Mouse (Mus musculus) macrophage (primary cell): ENCODE measurements around the gene Gpx5. TPM values are rescaled to one million over a fixed set of nuclear protein-coding genes. Genes with fewer than 3 reads are reported as not detected.

Experiments
- H3K27ac ChIP-seq: fragments of 350-480 bp; formaldehyde crosslinking; 2 replicates; pipeline ENCODE4 v1.9.0; 2021
- H3K36me3 ChIP-seq: fragments of 350-480 bp; formaldehyde crosslinking; 2 replicates; pipeline ENCODE4 v1.9.0; 2021; ENCODE audit errors: inconsistent target
- H3K4me3 ChIP-seq: fragments of 350-480 bp; formaldehyde crosslinking; 2 replicates; pipeline ENCODE4 v1.9.0; 2021; ENCODE audit errors: inconsistent target
- H3K79me2 ChIP-seq: fragments of 350-480 bp; formaldehyde crosslinking; 2 replicates; pipeline ENCODE4 v1.9.0; 2021; ENCODE audit errors: inconsistent target
- WGBS: methylation state at CpG from one replicate; pipeline ENCODE4 v1.1.7; 2026; ENCODE audit warnings: inconsistent platforms; ENCODE audit not compliant: missing documents; 5-methylcytosine and 5-hydroxymethylcytosine counted together
- polyA plus RNA-seq: library from polyadenylated mRNA; stranded (reverse); fragments of 250-400 nt; gene quantifications from 3 replicates; pipeline ENCODE4 v1.2.4, GENCODE M21; 2018; ENCODE audit warnings: inconsistent platforms
- total RNA-seq, 78 experiments: library from RNA; depleted of rRNA; stranded (reverse); fragments of 250-400 nt; gene quantifications; 1 replicate in 9 of 78; 2 replicates in 24 of 78; 3 replicates in 43 of 78; 4 replicates in 2 of 78; pipeline ENCODE4 v1.2.4; 2018; ENCODE audit warnings: inconsistent platforms in 56 of 78

The Gpx5 gene
- total RNA-seq (2018; cell fraction: chromatin; rRNA removed) = not detected
- not detected for total RNA-seq (2018; cell fraction: cytosol; rRNA removed)
- not detected for total RNA-seq (2018; cell fraction: nucleus; rRNA removed)
- not detected in 3 replicates for polyA plus RNA-seq

DNA sequence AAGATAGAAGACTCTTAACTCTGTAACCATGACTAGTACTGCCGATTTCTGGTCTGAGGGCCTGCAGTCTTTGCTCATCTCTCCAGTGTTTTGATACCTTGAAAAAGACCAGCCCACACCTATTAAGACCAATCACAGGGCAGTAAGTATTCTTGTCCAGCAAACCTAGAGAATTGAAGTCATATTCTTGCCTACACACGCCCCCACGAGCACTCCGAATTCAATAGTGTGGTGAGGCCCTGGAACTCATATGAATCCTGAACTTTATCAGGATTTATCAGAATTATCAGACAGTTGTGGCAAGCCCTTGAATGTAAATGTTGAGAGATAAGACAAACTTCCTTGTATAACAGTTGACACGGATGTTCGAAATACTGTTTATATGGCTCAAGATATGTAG is at the start of gene Gpx5:
Gpx5 (minus strand) TSS at position 101 of the 400 bp plus-strand sequence.
- Histone ChIP-seq H3K36me3 (no peaks in the 10 kb centered on the region), H3K4me3 (no peak within 1 kb of the TSS), H3K79me2 (no peaks in the 10 kb centered on the region), H3K27ac (no peak within 1 kb of the TSS)
- 91% methylated on average over 6 of the region's 6 CpGs for WGBS

DNA sequence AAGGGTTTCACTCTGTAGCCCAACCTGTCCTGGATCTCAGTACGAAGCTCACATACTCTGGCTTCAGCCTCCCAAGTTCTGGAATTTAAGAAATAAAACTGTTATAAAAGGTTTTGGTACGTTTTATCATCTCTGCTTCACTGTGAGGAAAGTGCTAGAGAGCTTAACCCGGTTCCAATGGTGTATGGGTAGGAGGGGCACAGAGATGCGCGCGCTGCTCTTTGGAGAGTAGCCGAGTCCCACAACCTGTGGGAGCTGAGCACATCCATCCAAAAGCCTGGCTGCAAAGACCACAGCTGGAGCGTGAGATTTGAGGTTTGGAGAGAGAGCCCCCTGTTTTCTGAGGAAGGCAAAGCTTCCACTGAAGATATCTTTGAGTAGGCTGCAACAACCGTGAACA is 34.9 kb upstream of the Gpx5 start:
- H3K4me3 ChIP-seq = no peak overlapping the region
- 12% methylated on average over 9 of the region's 9 CpGs for WGBS

DNA sequence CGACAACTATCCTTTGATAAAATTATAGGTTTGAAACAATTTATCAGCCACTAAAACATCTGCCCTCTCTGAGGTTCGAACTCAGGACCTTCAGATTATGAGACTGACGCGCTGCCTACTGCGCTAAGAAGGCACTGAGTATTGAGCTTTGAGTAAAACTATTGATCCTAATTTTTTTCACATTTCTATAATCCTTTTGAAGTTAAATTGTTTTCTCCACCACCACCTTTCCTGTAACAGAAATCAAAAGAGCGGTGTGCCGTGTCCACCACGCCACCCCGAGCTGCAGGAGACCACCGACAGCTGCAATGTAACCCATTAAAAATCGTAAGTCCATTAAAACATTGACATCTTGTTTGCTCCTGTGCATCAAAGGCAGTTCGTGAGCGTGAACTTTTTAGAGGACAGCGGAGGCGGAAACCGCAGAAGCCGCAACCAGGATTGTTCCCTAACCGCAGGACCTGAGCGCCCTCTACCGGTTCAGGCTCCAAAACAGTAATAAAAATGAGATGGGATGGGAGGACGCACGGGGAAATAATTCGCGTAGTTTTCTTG is 34.2 kb upstream of the Gpx5 start:
- Histone ChIP-seq H3K36me3 (no peaks in the 10 kb centered on the region), H3K27ac (no peak overlapping the region), H3K4me3 (no peak overlapping the region), H3K79me2 (no peaks in the 10 kb centered on the region)
- WGBS = under 1% methylated on average over 24 of the region's 24 CpGs

More for the DNA sequence above, 34.9 kb upstream of the Gpx5 start:
- Histone ChIP-seq H3K36me3 (no peaks in the 10 kb centered on the region), H3K27ac (no peak overlapping the region), H3K79me2 (no peaks in the 10 kb centered on the region)

DNA sequence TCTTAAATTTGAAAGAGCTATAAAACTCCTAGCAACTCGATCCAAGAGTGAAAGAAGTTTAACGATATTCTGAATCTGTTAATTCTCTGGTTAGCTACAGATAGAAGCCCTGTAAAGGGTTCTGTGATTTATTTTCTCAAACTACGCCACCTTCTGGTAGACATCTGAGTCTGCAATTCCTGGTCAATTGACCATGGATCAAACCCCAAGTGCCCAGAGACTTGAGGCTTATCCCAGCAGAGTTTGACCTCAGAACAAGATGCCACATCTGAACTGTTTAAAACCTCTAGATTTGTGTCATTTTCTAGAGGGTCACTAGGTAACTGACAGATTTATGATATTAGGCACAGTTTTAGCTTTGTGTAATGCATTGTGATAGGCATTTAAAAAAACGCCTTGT is 33.7 kb upstream of the Gpx5 start:
- H3K27ac ChIP-seq = no peak overlapping the region
- no peaks in the 10 kb centered on the region for H3K79me2 ChIP-seq
- no peaks in the 10 kb centered on the region for H3K36me3 ChIP-seq
- WGBS = 4% methylated on average over 4 of the region's 4 CpGs
- no peak overlapping the region for H3K4me3 ChIP-seq

DNA sequence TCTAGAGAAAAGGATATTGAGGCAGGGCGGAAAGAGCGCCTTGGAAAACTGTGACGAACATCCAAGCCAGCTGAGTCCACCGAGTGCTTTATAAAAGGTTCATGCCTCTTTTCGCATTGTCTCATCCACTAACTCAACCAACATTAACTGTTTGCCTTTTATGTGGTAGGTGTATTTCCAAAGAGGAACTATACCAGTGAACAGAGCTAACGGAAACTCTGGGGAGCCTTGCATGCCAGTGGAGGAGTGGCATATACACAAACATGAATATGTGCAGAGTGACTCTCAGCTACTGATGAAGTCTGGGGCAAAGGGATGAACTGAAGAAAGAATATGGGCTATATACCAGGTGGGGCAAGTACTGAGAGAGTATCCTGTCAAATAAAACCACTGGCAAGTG is 30.9 kb upstream of the Gpx5 start:
- Histone ChIP-seq H3K27ac (no peak overlapping the region), H3K36me3 (no peaks in the 10 kb centered on the region), H3K79me2 (no peaks in the 10 kb centered on the region), H3K4me3 (no peak overlapping the region)
- WGBS = 14% methylated on average over 6 of the region's 6 CpGs

DNA sequence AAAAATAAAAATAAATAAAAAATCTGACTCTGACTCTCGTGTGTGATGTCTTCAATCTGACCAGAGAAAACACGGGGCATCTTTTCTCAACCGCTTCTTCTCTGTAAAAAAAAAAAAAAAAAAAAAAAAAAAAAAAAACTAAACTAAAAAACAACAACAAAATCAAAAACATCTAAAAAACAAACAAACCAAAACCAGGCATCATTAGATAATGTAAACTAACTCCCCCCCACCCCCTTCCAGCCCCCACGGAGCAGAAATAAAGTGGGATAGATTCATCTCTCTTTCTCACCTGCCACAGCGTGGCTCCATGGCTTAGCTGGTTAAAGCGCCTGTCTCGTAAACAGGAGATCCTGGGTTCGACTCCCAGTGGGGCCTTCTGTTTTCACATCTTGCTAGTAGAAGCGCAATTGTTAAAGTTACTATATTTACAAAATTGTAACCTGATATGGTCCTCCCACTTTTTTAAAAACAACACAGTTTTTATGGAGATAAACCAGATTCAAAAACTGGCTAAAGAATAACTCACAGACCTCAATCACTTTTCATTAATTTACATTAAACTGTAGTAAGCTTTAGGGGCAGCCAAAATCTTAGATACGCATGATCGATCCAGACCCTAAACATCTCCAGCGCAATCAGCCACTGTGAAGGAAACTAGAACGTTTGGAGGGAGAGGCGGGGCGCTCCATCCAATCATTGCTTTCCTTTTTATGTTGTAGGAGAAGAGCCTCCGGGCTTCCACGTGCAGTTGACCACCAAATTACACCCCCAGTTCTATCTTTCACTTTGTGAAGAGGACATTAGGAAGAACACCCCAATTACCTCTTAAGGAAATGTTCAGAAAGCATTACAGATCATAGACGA is 30.2 kb upstream of the Gpx5 start:
- Histone ChIP-seq H3K79me2 (no peaks in the 10 kb centered on the region), H3K27ac (no peak overlapping the region), H3K36me3 (no peaks in the 10 kb centered on the region), H3K4me3 (no peak overlapping the region)
- 16% methylated on average over 18 of the region's 18 CpGs for WGBS

DNA sequence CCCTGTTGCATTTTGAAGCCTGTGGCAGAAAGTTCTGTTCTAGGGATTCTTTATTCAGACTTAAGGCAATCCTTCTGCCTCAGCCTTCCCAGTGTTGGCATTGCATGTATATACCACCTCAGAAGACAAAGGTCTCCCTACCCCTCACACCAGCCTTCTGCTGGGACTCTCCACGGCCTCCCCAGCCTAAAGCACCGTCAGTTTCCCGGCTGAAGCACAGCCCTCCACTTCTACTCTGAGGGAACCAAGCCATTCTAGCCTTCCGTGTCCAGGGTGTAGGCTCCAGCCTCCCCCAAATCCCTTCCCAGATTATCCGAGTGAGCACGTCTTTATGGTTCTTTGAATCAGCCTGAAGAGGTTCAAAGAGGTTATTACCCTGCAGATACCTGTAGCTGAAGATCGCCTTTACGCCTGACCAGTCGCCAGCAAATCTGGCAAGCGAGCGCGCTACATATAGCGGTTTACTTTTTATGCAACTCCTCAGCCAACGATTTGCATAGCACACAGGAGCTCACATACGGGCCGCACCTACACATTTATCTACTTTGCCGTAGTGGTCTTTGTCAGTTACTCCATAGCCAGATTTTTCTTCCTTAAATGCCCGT is 29.5 kb upstream of the Gpx5 start:
- WGBS = 43% methylated on average over 13 of the region's 18 CpGs
- H3K4me3 ChIP-seq = no peak overlapping the region

DNA sequence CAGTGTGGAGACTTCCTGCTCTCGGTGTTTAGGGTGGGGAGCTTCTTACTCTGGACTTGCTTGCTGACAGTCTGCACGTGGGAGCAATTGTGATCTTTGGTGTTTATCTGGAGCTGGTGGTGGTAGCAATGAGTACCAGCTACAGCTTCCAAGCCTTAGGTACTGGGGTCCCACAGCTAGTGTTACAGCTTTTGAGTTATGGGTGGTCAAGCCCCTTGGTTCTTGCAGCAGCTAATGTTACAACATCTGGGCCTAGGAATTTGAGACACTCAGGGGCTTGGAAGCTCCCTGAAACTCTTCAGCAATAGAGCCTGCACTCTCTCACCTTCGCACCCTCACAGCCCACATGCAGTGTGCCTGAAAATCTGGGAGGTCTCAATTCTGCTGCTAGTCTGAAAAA is 27.7 kb upstream of the Gpx5 start:
- no peaks in the 10 kb centered on the region for H3K36me3 ChIP-seq
- H3K27ac ChIP-seq = no peak overlapping the region
- H3K4me3 ChIP-seq = no peak overlapping the region
- no peaks in the 10 kb centered on the region for H3K79me2 ChIP-seq
- 87% methylated on average over 3 of the region's 3 CpGs for WGBS

More for the DNA sequence above, 29.5 kb upstream of the Gpx5 start:
- Histone ChIP-seq H3K27ac (no peak overlapping the region), H3K36me3 (no peaks in the 10 kb centered on the region), H3K79me2 (no peaks in the 10 kb centered on the region)

DNA sequence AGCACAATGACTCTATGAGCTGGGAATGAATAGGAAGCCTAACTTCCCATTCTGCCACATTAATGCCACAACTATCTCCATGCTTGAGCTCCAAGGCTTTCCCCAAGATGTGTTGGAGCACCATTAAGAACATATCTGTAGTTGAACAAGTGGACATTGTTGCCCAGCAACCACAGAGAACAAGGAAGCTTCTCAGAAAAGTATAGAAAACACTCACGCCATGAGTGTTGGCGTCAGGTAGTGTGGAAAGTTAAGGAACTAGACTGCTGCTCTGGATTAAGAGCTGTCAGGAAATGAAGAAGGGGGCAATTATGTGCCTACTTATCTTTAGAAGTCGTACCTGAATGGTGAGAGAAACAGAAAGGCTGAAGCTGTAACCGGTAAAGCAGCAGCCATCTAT is 21.4 kb upstream of the Gpx5 start:
- Histone ChIP-seq H3K4me3 (no peak overlapping the region), H3K36me3 (no peaks in the 10 kb centered on the region), H3K27ac (no peak overlapping the region), H3K79me2 (no peaks in the 10 kb centered on the region)
- WGBS = 87% methylated on average over 4 of the region's 4 CpGs

DNA sequence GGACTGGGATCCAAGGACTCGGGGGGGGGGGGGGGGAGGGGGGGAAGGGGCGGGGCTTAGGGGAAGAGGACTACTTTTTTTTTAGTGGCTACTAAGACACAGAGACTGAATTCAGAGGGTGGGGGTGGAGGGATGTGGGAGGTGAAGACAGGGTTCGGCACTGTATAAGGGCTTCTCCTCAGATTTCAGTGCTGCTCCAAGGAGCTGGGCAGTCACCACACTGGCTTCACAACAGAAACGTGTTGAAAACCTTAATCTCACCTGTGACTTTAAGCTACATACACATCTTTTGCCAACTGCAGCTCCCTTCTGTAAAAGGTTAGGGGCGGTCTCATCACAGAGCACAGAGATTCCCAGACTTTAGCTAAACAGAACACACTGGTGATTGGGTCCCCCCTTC is 20.3 kb upstream of the Gpx5 start:
- 85% methylated on average over 3 of the region's 5 CpGs for WGBS
- Histone ChIP-seq H3K27ac (no peak overlapping the region), H3K36me3 (no peaks in the 10 kb centered on the region), H3K4me3 (no peak overlapping the region), H3K79me2 (no peaks in the 10 kb centered on the region)

DNA sequence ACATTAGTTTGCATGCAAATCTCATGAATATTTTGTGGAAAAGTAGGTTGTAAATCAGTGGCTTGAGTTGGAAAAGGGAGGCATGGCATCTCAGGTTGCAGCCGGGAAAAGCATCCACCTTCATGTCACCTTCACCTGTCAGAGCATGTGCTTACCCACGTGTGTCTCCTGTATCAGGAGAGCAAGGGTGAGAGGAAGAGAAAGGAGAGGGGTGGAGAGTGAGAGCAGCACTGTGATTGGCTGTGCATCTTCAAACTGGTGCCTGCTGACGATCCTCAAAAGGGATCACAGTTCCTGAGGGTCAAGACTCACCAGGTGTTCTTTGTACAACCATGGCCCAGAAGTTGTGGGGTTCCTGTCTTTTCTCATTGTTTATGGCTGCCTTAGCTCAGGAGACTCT is 19.4 kb upstream of the Gpx5 start, which contains the start of gene Gpx6:
Gpx6 (plus strand) TSS at position 200 of the 400 bp plus-strand sequence.
- no peak within 1 kb of the TSS for H3K27ac ChIP-seq
- 54% methylated on average over 3 of the region's 3 CpGs for WGBS

DNA sequence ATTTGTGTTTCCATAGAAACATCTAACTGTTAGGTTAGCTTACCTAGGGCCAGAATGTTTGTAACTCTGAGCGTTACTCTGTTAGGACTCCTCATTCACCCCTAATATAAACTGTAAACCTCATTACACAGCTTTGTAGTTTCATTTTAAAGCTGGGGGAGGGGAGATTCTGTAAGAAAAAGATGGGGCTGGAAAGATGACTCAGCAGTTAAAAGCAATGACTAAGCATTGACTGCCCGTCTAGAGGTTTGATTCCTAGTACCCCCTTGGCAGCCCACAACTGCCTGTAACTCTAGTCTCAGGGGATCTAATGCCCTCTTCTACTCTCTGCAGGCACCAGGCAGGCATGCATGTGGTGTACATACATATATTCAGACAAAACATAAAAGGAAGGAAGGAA is 17.3 kb upstream of the Gpx5 start:
- no peak overlapping the region for H3K4me3 ChIP-seq
- H3K36me3 ChIP-seq = no peaks in the 10 kb centered on the region
- H3K27ac ChIP-seq = no peak overlapping the region
- no peaks in the 10 kb centered on the region for H3K79me2 ChIP-seq
- WGBS = 48% methylated on average over 2 of the region's 2 CpGs

More for the DNA sequence above, 19.4 kb upstream of the Gpx5 start, which contains the start of gene Gpx6:
- Histone ChIP-seq H3K79me2 (no peaks in the 10 kb centered on the region), H3K36me3 (no peaks in the 10 kb centered on the region), H3K4me3 (no peak within 1 kb of the TSS)

DNA sequence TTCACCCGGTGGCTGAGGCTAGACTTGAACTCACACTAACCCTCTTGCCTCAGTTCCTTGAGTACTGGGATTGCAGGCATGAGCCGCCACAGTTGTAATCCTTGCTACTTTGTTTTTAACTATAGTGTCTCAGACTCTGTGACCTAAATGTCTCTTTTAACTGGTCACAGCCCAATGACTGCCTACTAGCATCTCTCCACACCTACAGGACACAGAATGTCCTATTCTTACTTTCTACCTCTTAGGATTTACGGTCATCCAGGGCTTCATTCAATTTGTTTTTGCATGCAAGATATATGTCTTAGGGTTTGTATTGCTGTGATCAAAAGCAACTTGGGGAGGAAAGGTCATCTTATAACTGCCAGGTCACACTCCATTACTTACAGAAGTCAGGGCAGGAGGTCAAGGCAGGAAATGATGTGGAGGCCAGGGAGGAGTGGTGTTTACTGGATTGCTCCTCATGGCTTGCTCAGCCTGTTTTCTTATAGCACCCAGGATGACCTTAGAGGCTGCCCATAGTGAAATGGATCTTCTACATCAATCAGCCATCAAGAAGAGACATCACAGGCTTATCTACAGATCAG is 12.0 kb upstream of the Gpx5 start:
- Histone ChIP-seq H3K79me2 (no peaks in the 10 kb centered on the region), H3K27ac (no peak overlapping the region), H3K4me3 (no peak overlapping the region), H3K36me3 (no peaks in the 10 kb centered on the region)
- WGBS = 85% methylated on average over 3 of the region's 3 CpGs

DNA sequence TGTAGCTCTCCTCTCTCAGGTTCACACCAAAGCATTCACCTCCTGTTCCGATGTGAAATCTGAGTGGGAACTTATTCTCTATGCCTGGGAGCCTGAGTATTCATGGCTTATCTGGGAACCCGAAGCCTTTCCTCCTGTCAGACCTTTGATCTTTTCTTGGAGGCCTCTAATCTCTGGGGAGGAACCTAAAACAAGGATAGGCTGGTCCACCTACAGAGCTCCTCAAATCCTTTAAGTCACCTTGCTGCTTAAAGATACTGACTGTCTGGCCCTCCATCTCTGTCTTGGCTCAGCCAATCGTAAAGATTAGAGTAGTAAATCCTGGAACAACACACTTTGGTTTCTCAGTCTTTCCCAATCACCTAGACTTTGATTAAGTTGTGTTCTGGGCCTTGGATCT is 6.0 kb upstream of the Gpx5 start:
- H3K4me3 ChIP-seq = no peak overlapping the region
- 74% methylated on average over 3 of the region's 3 CpGs for WGBS
- no peak overlapping the region for H3K27ac ChIP-seq
- H3K79me2 ChIP-seq = no peaks in the 10 kb centered on the region
- no peaks in the 10 kb centered on the region for H3K36me3 ChIP-seq
